Mouse (Mus musculus) hindbrain, embryonic 16.5 days (tissue): Measurements from ENCODE around the gene Olfr169. TPM values are rescaled to one million over a fixed set of nuclear protein-coding genes. Genes with fewer than 3 reads are reported as not detected.
"Not testable (repeated sequence)": the region's sequence is repeated elsewhere in the genome, so short reads cannot be mapped to it uniquely, and the experiment has no call there.

Experiments
- ATAC-seq: fragments of 200-750 bp; cut with Nextera tagmentation; 2 replicates; pipeline ENCODE4 v1.8.0; 2017; ENCODE audit warnings: moderate TSS enrichment, moderate library complexity
- H3K27ac ChIP-seq: fragments of 300-500 bp; sonication (generic); 2 replicates; pipeline ENCODE4 v1.5.1; 2014; ENCODE audit warnings: low read depth, mild to moderate bottlenecking, control low read depth, low read length, moderate library complexity
- H3K27me3 ChIP-seq: fragments of 300-500 bp; sonication (generic); replicated peaks from 2 replicates; pipeline ENCODE4 v1.6.1; 2014; ENCODE audit warnings: low read length; ENCODE audit not compliant: control insufficient read depth, insufficient read depth
- H3K36me3 ChIP-seq: fragments of 300-500 bp; sonication (generic); 2 replicates; pipeline ENCODE4 v1.6.1; 2014; ENCODE audit warnings: mild to moderate bottlenecking, low read length, moderate library complexity, mixed read lengths; ENCODE audit not compliant: control insufficient read depth, insufficient read depth
- H3K4me1 ChIP-seq: fragments of 300-500 bp; sonication (generic); 2 replicates; pipeline ENCODE4 v1.6.1; 2014; ENCODE audit warnings: low read depth, low read length; ENCODE audit not compliant: control insufficient read depth, insufficient read depth
- H3K4me2 ChIP-seq: fragments of 300-500 bp; sonication (generic); 2 replicates; pipeline ENCODE4 v1.6.1; 2014; ENCODE audit warnings: mild to moderate bottlenecking, low read length, control low read depth, moderate library complexity
- H3K4me3 ChIP-seq: fragments of 300-500 bp; sonication (generic); 2 replicates; pipeline ENCODE4 v1.5.1; 2014; ENCODE audit warnings: mild to moderate bottlenecking, low read length, control low read depth, moderate library complexity
- H3K9ac ChIP-seq: fragments of 300-500 bp; sonication (generic); 2 replicates; pipeline ENCODE4 v1.6.1; 2014; ENCODE audit warnings: low read depth, mild to moderate bottlenecking, control low read depth, low read length, moderate library complexity
- H3K9me3 ChIP-seq: fragments of 300-500 bp; sonication (generic); 2 replicates; pipeline ENCODE4 v1.6.1; 2014; ENCODE audit warnings: mild to moderate bottlenecking, low read length, moderate library complexity; ENCODE audit not compliant: control insufficient read depth
- WGBS: fragments of 180-500 bp; shearing (Covaris S2); extraction: QIAGEN DNeasy Blood & Tissue Kit; methylation state at CpG from one replicate; pipeline ENCODE4 v1.1.7; 2014; 5-methylcytosine and 5-hydroxymethylcytosine counted together
- polyA plus RNA-seq: library from polyadenylated mRNA; unstranded; fragments of >200 nt; fragmentation: Nextera tagmentation; extraction: Ambion mirVana; gene quantifications from 2 replicates; pipeline ENCODE4 v1.2.1, GENCODE M21; 2015

Gene Olfr169
- not detected in 2 replicates for polyA plus RNA-seq

- H3K36me3 ChIP-seq, H3K27ac ChIP-seq, H3K27me3 ChIP-seq, H3K9ac ChIP-seq, H3K4me3 ChIP-seq, ATAC-seq, H3K4me1 ChIP-seq, H3K9me3 ChIP-seq, H3K4me2 ChIP-seq: not testable (repeated sequence)
- 82% methylated on average over 2 of the region's 2 CpGs for WGBS
Observed at GRCm38 (mm10) chr16:19571709-19572108, at the start of gene Olfr169. TSS of gene Olfr169 (minus strand) at chr16:19571809.

GRCm38 (mm10) chr16:19611782-19612181 is 40.2 kb upstream of the Olfr169 start, which contains the start of gene Olfr170:
TSS of gene Olfr170 (minus strand) at chr16:19611882.
- not testable (repeated sequence) for H3K27ac ChIP-seq, ATAC-seq, H3K9me3 ChIP-seq, H3K4me2 ChIP-seq, H3K9ac ChIP-seq, H3K4me3 ChIP-seq, H3K27me3 ChIP-seq, H3K4me1 ChIP-seq, H3K36me3 ChIP-seq
- 86% methylated on average over 2 of the region's 2 CpGs for WGBS

GRCm38 (mm10) chr16:19603166-19603565 is 31.6 kb upstream of the Olfr169 start:
- ATAC-seq, result no peak
- Histone ChIP-seq H3K4me2 (no peak overlapping the region), H3K27ac (no peak overlapping the region), H3K9ac (no peak overlapping the region), H3K4me3 (no peak overlapping the region), H3K9me3 (no peaks in the 10 kb centered on the region), H3K4me1 (no peaks in the 10 kb centered on the region), H3K36me3 (no peaks in the 10 kb centered on the region), H3K27me3 (no peaks in the 10 kb centered on the region)
- WGBS, result 58% methylated on average over 2 of the region's 2 CpGs

DNA sequence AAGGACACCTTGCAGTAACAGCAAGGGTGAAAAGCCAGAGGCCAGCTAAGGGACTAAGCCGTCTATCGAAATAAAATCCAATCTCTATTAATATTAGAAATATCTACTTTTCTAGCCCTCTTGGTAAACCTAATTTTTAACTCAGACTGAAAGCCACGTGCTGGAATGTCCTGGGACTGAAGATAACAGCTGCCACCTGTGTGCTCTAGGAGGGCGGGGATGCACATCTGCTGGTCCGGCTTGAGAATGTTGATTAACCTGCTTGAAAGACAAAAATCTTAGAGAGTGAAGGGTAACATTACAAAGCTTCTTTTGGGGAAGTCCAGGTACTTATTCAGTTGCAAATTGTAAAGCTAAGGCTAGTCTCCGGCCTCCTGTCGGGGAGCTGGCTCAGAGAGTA is 18.2 kb downstream of the Olfr169 start:
- not testable (repeated sequence) for H3K9me3 ChIP-seq, H3K4me3 ChIP-seq, H3K36me3 ChIP-seq, H3K4me2 ChIP-seq, H3K9ac ChIP-seq, H3K4me1 ChIP-seq, ATAC-seq, H3K27ac ChIP-seq, H3K27me3 ChIP-seq
- 91% methylated on average over 7 of the region's 7 CpGs for WGBS

DNA sequence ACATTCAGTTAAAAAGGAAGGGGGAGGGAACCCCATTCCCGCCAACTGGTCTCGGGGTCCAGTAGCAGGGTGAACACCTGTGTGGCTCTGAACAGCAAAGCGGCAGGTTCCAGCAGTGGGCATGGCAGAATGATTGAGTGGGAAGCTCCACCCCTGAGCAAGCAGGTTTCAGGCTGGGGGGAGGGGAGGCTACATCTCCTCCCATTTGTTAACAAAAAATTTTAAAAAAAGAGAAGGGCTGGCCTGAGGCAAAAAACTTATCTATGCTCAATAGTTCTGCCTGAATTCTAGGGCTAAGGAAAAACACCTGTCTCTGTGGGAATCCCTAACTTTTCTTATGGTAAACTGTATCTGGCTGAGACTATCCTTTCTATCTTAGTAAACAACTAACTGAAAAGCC is 19.4 kb downstream of the Olfr169 start:
- H3K4me3 ChIP-seq, H3K36me3 ChIP-seq, H3K4me2 ChIP-seq, H3K27me3 ChIP-seq, H3K27ac ChIP-seq, H3K4me1 ChIP-seq, H3K9ac ChIP-seq, H3K9me3 ChIP-seq, ATAC-seq: not testable (repeated sequence)
- 86% methylated on average over 3 of the region's 3 CpGs for WGBS

DNA sequence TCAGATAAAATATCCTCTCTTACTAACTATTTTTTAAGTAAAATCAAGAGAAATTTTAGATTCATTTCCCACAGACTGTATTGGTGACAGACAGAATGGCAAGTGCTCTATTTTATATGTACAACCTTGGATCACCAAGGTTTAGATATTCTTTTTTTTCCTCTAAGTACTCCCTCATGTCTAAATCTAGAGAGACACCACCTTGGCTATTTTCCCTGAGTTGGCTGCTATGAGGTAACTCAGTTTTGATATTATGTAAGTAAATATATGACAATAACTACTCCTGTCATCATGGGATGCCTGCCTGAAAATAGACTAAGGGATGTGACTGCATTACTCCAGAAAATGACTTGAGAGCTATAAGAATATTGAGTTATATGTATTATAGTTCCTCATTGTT is 36.2 kb downstream of the Olfr169 start, which contains the start of gene Olfr168:
TSS of gene Olfr168 (minus strand) at position 101 of the 400 bp plus-strand sequence.
- no peak for ATAC-seq
- Histone ChIP-seq H3K4me2 (no peak within 1 kb of the TSS), H3K27ac (no peak within 1 kb of the TSS)

DNA sequence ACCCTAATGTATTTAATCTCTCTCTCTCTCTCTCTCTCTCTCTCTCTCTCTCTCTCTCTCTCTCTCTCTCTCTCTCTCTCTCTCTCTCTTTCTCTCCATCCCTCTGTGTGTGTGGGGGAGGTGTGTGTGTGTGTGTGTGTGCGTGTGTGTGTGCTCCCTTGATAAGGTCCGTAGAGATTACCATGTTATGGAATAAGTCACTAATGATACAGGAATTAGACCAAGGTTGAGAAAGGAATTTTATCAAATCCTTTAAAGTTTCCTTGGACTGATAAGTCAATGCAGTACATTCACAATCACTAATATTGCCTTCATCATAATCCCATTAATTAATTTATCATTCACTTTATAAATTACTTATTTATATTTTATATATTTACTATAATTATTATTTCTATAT is 49.4 kb downstream of the Olfr169 start, which contains the start of gene Olfr167:
TSS of gene Olfr167 (minus strand) at position 101 of the 400 bp plus-strand sequence.
- no peaks in the 10 kb centered on the region for H3K4me1 ChIP-seq
- H3K9me3 ChIP-seq, result no peaks in the 10 kb centered on the region
- WGBS, result 88% methylated on average over 2 of the region's 2 CpGs
- H3K9ac ChIP-seq, result no peak within 1 kb of the TSS
- no peak within 1 kb of the TSS for H3K4me2 ChIP-seq
- no peak within 1 kb of the TSS for H3K27ac ChIP-seq
- no peaks in the 10 kb centered on the region for H3K27me3 ChIP-seq
- no peaks in the 10 kb centered on the region for H3K36me3 ChIP-seq
- no peak for ATAC-seq
- H3K4me3 ChIP-seq, result no peak within 1 kb of the TSS

More for the DNA sequence above, 36.2 kb downstream of the Olfr169 start, which contains the start of gene Olfr168:
- H3K9me3 ChIP-seq, result no peaks in the 10 kb centered on the region
- no peak within 1 kb of the TSS for H3K9ac ChIP-seq
- no peaks in the 10 kb centered on the region for H3K4me1 ChIP-seq
- H3K4me3 ChIP-seq, result no peak within 1 kb of the TSS
- no peaks in the 10 kb centered on the region for H3K27me3 ChIP-seq
- H3K36me3 ChIP-seq, result no peaks in the 10 kb centered on the region

Other genes starting within 250 kb of the Olfr169 start
- gene Olfr165, start 148.7 kb downstream of the Olfr169 start, polyA plus RNA-seq, result not detected in 2 replicates
- not detected in 2 replicates for gene Olfr166, start 88.1 kb downstream of the Olfr169 start, polyA plus RNA-seq
- gene Olfr167, start 49.5 kb downstream of the Olfr169 start, polyA plus RNA-seq, result not detected in 2 replicates
- not detected in 2 replicates for gene Olfr168, start 36.3 kb downstream of the Olfr169 start, polyA plus RNA-seq
- not detected in 2 replicates for gene Olfr170, start 40.1 kb upstream of the Olfr169 start, polyA plus RNA-seq
- not detected in 2 replicates for gene Olfr171, start 58.1 kb upstream of the Olfr169 start, polyA plus RNA-seq
- 0.11 TPM in 1 of 2 replicates, not detected in the other for gene Lamp3, start 134.6 kb upstream of the Olfr169 start, polyA plus RNA-seq
- gene B3gnt5, start 188.4 kb upstream of the Olfr169 start, polyA plus RNA-seq, result 34.1 and 36.9 TPM in 2 replicates